Mouse (Mus musculus) forebrain, embryonic 10.5 days (tissue): ENCODE measurements around the gene Rap2b. TPM values are rescaled to one million over a fixed set of nuclear protein-coding genes. Genes with fewer than 3 reads are reported as not detected.

ENCODE experiments used
- DNase-seq: peaks from one replicate; pipeline ENCODE4 v3.0.0-alpha.2; 2017; ENCODE audit warnings: low spot score; ENCODE audit errors: extremely low spot score
- H3K27ac ChIP-seq: fragments of 300-500 bp; sonication (generic); 2 replicates; pipeline ENCODE4 v1.5.1; 2016; ENCODE audit warnings: mild to moderate bottlenecking
- H3K27me3 ChIP-seq: fragments of 300-500 bp; sonication (generic); 2 replicates; pipeline ENCODE4 v1.6.1; 2016; ENCODE audit warnings: mild to moderate bottlenecking; ENCODE audit not compliant: poor library complexity, severe bottlenecking
- H3K36me3 ChIP-seq: fragments of 300-500 bp; sonication (generic); replicated peaks from 2 replicates; pipeline ENCODE4 v1.6.1; 2016; ENCODE audit warnings: mild to moderate bottlenecking, moderate library complexity
- H3K4me1 ChIP-seq: fragments of 300-500 bp; sonication (generic); 2 replicates; pipeline ENCODE4 v1.6.1; 2016
- H3K4me3 ChIP-seq: fragments of 300-500 bp; sonication (generic); 2 replicates; pipeline ENCODE4 v1.5.1; 2016; ENCODE audit warnings: mild to moderate bottlenecking, moderate library complexity
- H3K9me3 ChIP-seq: fragments of 300-500 bp; sonication (generic); 2 replicates; pipeline ENCODE4 v1.6.1; 2016; ENCODE audit warnings: mild to moderate bottlenecking, moderate library complexity
- WGBS: fragments of 180-500 bp; shearing (Covaris S2); methylation state at CpG from one replicate; pipeline ENCODE4 v1.1.7; 2016; 5-methylcytosine and 5-hydroxymethylcytosine counted together
- polyA plus RNA-seq: library from polyadenylated mRNA; unstranded; fragments of >200 nt; fragmentation: Nextera tagmentation; extraction: Ambion mirVana; gene quantifications from 2 replicates; pipeline ENCODE4 v1.2.1, GENCODE M21; 2016

Rap2b gene
- 10.2 and 11.4 TPM in 2 replicates for polyA plus RNA-seq

GRCm38 (mm10) chr3:61361338-61361737 is at the start of gene Rap2b:
Rap2b (plus strand) TSS chr3:61361638.
- 86% methylated on average over 1 of the region's 1 CpGs for WGBS
- peaks cover 11% of the 10 kb centered on the region for H3K4me1 ChIP-seq
- H3K36me3 ChIP-seq = no peaks in the 10 kb centered on the region
- no peak for DNase-seq
- H3K27me3 ChIP-seq = no peaks in the 10 kb centered on the region
- H3K9me3 ChIP-seq = no peaks in the 10 kb centered on the region
- H3K4me3 ChIP-seq = peak within 1 kb of the TSS; percentile 86; the same call in 1 of the 2 replicates
- H3K27ac ChIP-seq = no peak within 1 kb of the TSS

- WGBS = 91% methylated on average over 2 of the region's 2 CpGs
- Histone ChIP-seq H3K4me1 (peaks cover 7% of the 10 kb centered on the region), H3K9me3 (no peaks in the 10 kb centered on the region), H3K27ac (no peak overlapping the region), H3K36me3 (no peaks in the 10 kb centered on the region), H3K27me3 (no peaks in the 10 kb centered on the region), H3K4me3 (no peak overlapping the region)
- DNase-seq = no peak
These were observed 46.4 kb upstream of the Rap2b start for GRCm38 (mm10) chr3:61315002-61315401.

DNA sequence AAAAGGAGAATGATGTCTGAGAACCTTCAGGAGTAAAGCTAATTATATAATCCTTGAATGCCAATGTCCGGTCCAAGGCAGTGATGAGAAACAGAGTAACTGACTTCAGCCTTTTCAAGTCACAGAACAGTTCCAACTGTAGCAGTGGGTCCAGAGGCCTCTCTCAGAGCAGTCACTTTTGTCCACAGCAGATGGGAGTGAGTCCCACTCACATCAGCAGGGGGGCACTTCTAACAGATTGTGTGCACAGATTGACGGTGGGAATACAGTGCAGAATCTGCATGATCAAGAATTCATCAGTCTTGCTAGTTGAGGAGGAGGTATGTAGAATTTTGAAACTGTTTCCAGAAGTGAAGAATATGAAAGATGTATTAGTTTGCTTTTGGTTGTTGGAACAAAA is 41.4 kb upstream of the Rap2b start:
- 79% methylated on average over 2 of the region's 2 CpGs for WGBS
- no peaks in the 10 kb centered on the region for H3K36me3 ChIP-seq
- H3K27me3 ChIP-seq = no peaks in the 10 kb centered on the region
- H3K4me3 ChIP-seq = no peak overlapping the region
- H3K9me3 ChIP-seq = no peaks in the 10 kb centered on the region
- H3K27ac ChIP-seq = no peak overlapping the region
- DNase-seq = no peak
- H3K4me1 ChIP-seq = peaks cover 7% of the 10 kb centered on the region

DNA sequence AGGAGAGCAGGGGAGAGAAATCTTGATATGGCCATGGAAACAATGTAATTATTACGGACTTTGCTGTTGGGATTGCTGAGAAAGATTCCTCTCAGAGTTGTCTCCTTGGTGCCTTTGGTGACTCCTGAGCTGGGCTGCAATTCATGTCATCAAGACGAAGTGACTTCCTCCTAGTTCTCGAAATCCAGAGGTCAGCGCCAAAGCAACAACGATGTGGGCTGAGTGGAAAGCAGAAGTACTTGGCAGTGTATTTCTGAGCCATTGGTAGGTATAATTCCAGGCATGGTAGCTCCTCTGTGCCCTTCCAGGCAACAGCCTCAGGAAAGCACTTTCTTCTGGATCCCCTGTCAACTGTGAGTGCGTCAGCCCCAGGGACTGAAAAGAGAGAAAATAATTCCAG is 39.8 kb upstream of the Rap2b start:
- H3K36me3 ChIP-seq = no peaks in the 10 kb centered on the region
- DNase-seq = no peak
- no peaks in the 10 kb centered on the region for H3K27me3 ChIP-seq
- no peak overlapping the region for H3K4me3 ChIP-seq
- H3K9me3 ChIP-seq = no peaks in the 10 kb centered on the region
- WGBS = 95% methylated on average over 6 of the region's 6 CpGs
- H3K4me1 ChIP-seq = no peaks in the 10 kb centered on the region
- no peak overlapping the region for H3K27ac ChIP-seq

- Histone ChIP-seq H3K4me1 (peaks cover 5% of the 10 kb centered on the region; the same call in 1 of the 2 replicates), H3K27ac (no peak overlapping the region), H3K9me3 (no peaks in the 10 kb centered on the region), H3K27me3 (no peaks in the 10 kb centered on the region), H3K36me3 (no peaks in the 10 kb centered on the region), H3K4me3 (no peak overlapping the region)
- WGBS = 67% methylated on average over 2 of the region's 2 CpGs
- DNase-seq = no peak
These were observed 25.2 kb upstream of the Rap2b start for GRCm38 (mm10) chr3:61336205-61336604.

DNA sequence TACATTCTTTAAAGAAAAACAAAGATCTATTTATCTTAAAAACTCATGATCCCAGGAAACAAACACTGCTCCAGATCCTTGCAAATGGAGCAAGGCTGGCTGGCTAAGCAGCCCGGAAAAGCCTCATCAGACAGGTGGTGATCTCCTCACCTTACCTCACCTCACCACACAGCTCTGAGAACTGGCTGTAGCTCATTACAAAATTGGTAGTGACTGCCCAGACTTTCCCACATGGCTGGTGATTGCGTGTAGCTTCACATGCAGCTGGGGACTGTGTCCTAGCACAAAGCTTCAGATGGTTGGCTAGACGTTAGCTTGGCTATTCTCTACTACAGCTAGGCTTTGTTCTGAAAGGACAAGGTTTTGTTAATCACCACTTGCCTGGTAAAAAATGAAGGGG is 24.2 kb upstream of the Rap2b start:
- Histone ChIP-seq H3K4me3 (no peak overlapping the region), H3K27ac (no peak overlapping the region), H3K36me3 (no peaks in the 10 kb centered on the region), H3K9me3 (no peaks in the 10 kb centered on the region), H3K4me1 (peaks cover 5% of the 10 kb centered on the region; the same call in 1 of the 2 replicates), H3K27me3 (no peaks in the 10 kb centered on the region)
- no peak for DNase-seq
- WGBS = 81% methylated on average over 3 of the region's 3 CpGs

DNA sequence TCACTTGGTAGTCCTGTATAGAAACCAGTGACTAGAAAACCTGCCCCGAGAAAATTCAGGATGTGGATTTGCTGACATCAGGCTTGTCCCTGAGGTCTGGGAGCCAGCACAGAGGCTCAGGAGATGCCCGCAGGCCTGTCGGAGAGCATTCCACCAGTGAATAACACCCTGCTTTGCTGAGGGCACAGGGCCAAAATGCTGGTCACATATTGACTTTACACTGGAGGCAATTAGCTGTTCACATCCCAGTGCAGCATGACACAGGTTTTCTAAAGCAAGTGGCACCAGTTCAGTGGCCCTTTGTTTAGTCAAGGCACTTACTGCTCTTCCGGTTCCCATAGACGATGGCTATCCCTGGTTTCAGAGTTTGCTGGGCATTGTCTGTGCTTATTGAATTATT is 21.1 kb upstream of the Rap2b start:
- peaks cover 6% of the 10 kb centered on the region; the same call in 1 of the 2 replicates for H3K4me1 ChIP-seq
- DNase-seq = no peak
- H3K36me3 ChIP-seq = no peaks in the 10 kb centered on the region
- H3K4me3 ChIP-seq = no peak overlapping the region
- no peak overlapping the region for H3K27ac ChIP-seq
- H3K9me3 ChIP-seq = no peaks in the 10 kb centered on the region
- H3K27me3 ChIP-seq = no peaks in the 10 kb centered on the region
- WGBS = 67% methylated on average over 5 of the region's 5 CpGs

GRCm38 (mm10) chr3:61344031-61344430 is 17.4 kb upstream of the Rap2b start:
- H3K27ac ChIP-seq = no peak overlapping the region
- H3K4me1 ChIP-seq = peaks cover 12% of the 10 kb centered on the region
- no peak for DNase-seq
- WGBS = 92% methylated on average over 7 of the region's 7 CpGs
- H3K36me3 ChIP-seq = no peaks in the 10 kb centered on the region
- H3K4me3 ChIP-seq = no peak overlapping the region
- no peaks in the 10 kb centered on the region for H3K9me3 ChIP-seq
- H3K27me3 ChIP-seq = no peaks in the 10 kb centered on the region

GRCm38 (mm10) chr3:61345636-61346035 is 15.8 kb upstream of the Rap2b start:
- Histone ChIP-seq H3K4me3 (no peak overlapping the region), H3K9me3 (no peaks in the 10 kb centered on the region), H3K27me3 (no peaks in the 10 kb centered on the region), H3K36me3 (no peaks in the 10 kb centered on the region), H3K4me1 (peaks cover 8% of the 10 kb centered on the region; the same call in 1 of the 2 replicates), H3K27ac (no peak overlapping the region)
- WGBS = 49% methylated on average over 1 of the region's 1 CpGs
- DNase-seq = no peak

- Histone ChIP-seq H3K36me3 (no peaks in the 10 kb centered on the region), H3K4me3 (no peak overlapping the region), H3K4me1 (peaks cover 8% of the 10 kb centered on the region; the same call in 1 of the 2 replicates), H3K27ac (no peak overlapping the region), H3K27me3 (no peaks in the 10 kb centered on the region), H3K9me3 (no peaks in the 10 kb centered on the region)
- DNase-seq = no peak
- 85% methylated on average over 4 of the region's 4 CpGs for WGBS
These were observed 13.3 kb upstream of the Rap2b start for GRCm38 (mm10) chr3:61348036-61348614.

- Histone ChIP-seq H3K27ac (no peak overlapping the region), H3K9me3 (no peaks in the 10 kb centered on the region), H3K4me3 (no peak overlapping the region), H3K36me3 (no peaks in the 10 kb centered on the region), H3K4me1 (peaks cover 8% of the 10 kb centered on the region; the same call in 1 of the 2 replicates), H3K27me3 (no peaks in the 10 kb centered on the region)
- 82% methylated on average over 1 of the region's 1 CpGs for WGBS
- no peak for DNase-seq
These were observed 12.0 kb upstream of the Rap2b start for GRCm38 (mm10) chr3:61349433-61349832.

DNA sequence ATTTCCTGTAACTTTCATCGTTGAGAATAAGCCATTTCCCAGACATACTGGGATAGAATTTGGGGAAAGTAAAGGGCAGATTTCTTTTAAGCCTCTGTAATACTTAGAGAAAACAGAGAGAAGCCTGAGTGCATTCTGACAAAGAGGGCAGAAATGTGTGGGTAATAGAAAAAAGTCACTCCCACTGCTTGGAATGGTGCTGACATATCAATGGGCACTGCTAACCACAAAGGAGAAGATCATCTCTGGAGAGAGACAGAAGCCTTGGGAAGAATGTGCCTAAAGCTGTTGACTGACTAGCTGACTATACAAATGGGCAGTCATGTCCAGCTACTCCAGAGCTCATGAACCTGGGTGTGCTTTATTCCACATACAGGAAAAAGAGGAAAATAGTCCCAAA is 6.0 kb upstream of the Rap2b start:
- WGBS = 39% methylated on average over 1 of the region's 1 CpGs

DNA sequence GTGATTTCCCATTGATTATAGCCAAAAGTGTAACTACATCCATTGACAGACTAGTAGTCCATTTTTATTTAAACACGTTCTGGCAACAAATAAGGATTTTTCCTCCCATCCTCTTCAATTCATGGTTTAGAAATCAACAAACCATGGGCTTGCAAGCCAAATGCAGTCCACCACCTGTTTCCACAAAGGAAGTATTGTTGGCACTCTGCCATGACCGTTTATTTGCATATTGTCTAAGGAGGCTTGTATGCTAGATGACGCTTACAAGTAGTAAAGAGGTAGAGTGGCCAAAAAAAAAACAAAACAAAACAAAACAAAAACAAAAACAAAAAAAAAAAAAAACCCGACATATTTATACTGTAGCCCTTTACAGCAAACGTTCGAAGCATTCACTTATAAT is 3.3 kb upstream of the Rap2b start:
- no peaks in the 10 kb centered on the region for H3K36me3 ChIP-seq
- no peaks in the 10 kb centered on the region for H3K9me3 ChIP-seq
- H3K27me3 ChIP-seq = no peaks in the 10 kb centered on the region
- no peak overlapping the region for H3K27ac ChIP-seq
- H3K4me1 ChIP-seq = 0 out of 2 replicates have a peak, but pooled peaks cover 5% of the 10 kb centered on the region
- WGBS = 79% methylated on average over 6 of the region's 6 CpGs
- H3K4me3 ChIP-seq = no peak overlapping the region
- no peak for DNase-seq

More for the DNA sequence above, 6.0 kb upstream of the Rap2b start:
- no peak overlapping the region for H3K4me3 ChIP-seq
- H3K27me3 ChIP-seq = no peaks in the 10 kb centered on the region
- H3K27ac ChIP-seq = no peak overlapping the region
- H3K4me1 ChIP-seq = no peaks in the 10 kb centered on the region
- no peaks in the 10 kb centered on the region for H3K9me3 ChIP-seq
- DNase-seq = no peak
- no peaks in the 10 kb centered on the region for H3K36me3 ChIP-seq
